Mouse (Mus musculus) testis, postnatal 10 days (tissue): ENCODE measurements around the gene Hoxa9.

Experiments used
- DNase-seq: peaks from one replicate; pipeline ENCODE4 v3.0.0; 2021; ENCODE audit warnings: low spot score

Gene Hoxa9

GRCm38 (mm10) chr6:52216691-52217458 is 14.0 kb downstream of the Hoxa9 start:
- DNase-seq, result no peak

GRCm38 (mm10) chr6:52215771-52216535 is 14.9 kb downstream of the Hoxa9 start:
- no peak for DNase-seq

GRCm38 (mm10) chr6:52215070-52215469 is 15.8 kb downstream of the Hoxa9 start:
- no peak for DNase-seq

DNA sequence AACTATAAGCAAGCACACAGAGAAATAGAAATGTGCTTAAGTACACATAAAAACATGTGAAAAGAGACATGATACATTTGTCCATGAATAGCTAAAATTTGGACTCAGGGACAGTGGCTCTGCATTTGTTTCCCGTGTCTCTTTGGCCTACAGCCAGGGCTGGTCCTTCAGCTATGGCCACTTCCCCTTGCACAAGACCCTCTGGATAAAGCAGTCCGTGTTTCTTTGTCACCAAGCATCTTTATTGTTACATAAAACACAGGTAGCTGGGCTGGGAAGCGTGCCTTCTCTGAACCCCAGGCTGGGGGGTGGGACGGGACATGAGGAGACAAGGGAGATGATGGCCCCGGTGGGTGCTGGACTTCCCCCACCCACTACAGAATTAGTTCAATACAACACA is 16.6 kb downstream of the Hoxa9 start:
- no peak for DNase-seq

DNA sequence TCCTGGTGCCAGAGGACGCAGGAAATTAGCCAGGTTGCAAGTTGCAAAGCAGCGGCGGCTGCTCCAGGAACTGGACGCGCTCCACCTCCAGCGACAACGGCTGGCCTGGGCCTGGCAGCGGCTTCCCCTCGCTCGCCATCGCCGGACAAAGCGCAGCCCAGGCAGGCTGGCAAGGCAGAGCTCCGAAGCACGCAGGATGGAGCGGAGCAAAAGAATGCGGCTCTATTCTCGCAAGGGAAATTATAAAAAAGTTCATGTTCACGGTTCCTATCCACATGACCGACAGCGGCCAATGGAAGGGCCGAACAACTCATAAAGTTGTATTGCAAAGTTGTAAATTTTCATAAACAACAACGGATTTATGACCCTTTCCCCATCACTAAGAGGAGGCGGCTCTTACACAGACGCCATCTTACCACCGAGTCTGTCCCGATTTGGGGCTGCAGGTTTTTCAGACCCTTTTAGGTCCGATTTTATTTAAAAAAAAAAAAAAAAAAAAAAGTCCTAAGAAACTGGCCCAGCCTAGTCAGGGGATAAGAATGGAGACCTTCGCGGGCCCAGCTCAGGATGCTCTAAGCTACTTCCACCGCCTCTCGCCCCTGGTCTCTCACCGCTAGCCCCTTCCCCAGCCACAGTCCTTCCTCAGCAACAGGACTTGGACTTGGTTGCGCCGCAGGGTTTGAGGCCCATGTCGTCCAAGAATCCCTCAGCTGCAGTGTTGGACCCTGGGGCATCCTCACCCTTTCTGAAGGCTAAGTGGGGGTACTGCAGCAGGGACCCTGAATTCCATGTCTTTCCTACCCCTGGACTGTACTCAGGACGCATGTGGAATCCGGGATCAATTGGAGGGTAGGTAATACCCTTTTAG is 17.5 kb downstream of the Hoxa9 start, which contains the start of the genes Hoxa3 and Gm28308:
Hoxa3 (minus strand) TSS at position 218 of the 868 bp plus-strand sequence.
Gm28308 (minus strand) TSS at position 221 of the 868 bp plus-strand sequence.
- DNase-seq, result no peak

DNA sequence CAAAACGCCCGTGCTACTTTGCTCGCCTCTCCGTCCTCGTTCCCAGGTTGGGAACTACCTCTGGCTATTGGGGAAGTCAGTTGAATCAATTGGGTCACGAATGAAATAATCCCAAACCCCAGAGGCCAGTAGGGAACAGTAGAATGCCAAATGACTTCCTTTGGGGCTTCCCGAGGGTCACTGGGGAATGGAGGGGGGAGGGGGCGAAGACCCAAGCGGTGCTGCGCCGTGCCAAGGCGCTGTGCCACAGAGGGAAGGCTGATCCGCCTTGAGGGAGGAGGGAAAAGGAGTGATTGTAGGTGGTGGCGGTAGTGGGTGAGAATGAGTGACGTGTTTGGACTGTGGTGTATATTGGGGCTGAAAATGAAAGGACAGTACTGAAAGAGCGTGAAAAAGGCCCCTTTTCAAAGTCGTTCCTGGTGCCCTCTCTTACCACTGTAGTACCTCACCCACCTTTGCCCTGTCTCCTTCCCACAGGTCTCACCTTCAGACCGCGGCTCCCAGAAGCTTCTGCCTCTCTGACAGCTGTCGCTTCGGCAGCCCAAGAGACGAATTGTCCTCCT is 18.3 kb downstream of the Hoxa9 start:
- DNase-seq, result no peak

- no peak for DNase-seq
Measured at GRCm38 (mm10) chr6:52211961-52212360, 18.9 kb downstream of the Hoxa9 start.

DNA sequence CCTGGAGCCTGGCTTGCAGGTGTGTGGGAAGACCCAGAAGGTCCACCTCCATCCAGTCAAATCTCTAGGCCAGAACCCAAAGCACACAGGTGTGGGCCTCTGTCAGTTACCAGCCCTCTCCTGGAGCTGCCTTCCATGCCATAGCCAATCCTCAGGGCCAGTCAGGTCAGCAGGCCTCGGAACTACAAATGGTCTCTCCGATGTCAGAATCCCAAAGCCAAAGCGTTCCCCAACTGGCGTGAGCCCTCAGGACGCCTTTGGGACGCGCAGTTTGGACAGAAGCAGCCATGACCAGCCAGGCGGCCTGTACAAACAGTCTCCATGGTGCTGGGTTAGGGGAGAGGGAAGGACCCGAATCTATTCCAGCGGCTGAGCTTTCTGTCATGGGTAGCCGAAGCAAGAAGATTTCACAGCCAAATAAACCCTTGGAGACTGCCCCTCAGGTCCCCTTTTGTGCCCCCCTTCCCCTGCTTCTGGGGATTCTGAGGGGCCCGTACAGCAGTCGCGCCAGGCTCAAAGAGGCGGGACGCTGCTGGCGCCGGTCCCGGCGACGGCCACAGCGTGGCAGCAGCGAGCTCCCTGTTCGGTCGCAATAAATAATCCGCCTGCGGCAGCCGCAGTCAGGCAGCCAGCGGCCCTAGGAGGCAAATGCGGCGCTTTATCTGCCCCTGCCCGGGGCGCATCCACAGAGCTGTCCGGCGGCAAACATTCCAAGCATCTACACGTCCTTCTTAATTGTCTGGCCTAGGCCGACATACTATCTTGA is 19.5 kb downstream of the Hoxa9 start:
- peak; percentile 85 for DNase-seq

DNA sequence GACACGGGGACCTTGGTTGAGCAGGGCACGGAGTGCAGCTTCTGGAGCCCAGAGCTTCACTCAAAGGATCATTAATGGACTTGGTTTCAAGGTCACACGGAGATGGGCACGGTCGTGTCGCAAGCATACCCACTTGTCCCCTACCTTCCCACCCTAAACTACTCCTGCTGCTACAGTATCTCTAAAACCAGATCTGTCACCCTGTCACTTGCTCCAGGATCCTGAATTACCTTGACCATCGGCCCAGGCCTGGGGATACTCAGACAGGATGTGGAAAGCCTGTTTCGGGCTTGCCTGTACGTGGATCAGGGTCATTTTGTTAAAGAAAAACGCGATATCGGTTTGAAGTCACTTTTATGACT is 21.2 kb downstream of the Hoxa9 start:
- DNase-seq, result peak; percentile 26

DNA sequence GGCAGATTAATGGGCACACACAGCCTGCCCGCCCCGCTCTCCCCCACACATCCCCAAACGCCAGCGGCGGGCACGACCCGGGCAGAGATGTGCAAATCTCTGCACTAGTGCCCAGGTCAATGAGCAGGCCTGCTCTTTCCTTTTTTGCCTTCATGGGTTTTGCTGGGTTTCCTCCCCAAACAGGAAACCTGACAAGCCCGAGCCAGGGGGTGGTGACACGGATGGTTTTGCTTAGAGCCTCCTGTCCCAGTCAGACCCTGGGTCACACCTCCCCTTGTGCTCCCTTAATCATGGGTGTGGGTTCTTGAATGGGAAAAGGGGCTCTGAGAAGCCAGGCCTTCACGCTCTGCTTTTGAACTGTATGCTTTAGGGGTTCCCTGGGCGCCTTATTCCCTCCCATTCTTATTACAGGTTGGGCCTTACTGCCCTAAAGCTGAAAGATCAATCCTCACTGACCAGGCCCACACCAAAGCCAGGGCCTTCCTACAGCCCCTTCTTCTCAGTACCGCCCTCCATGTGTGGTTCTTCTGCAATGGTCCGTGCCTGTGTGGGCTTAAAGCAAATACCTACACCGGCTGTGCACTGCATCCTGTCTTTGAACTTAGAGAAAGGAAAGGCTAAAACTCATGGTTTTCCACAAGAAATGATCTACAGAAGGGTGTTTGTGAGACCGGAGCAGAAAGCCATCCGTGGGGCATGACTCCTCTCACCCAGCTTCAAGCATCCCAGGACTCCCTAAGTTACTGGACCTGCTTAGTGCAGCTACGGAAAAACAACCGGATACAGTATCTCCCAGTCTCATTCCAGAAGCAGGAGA is 21.8 kb downstream of the Hoxa9 start:
- peak; percentile 31 for DNase-seq

DNA sequence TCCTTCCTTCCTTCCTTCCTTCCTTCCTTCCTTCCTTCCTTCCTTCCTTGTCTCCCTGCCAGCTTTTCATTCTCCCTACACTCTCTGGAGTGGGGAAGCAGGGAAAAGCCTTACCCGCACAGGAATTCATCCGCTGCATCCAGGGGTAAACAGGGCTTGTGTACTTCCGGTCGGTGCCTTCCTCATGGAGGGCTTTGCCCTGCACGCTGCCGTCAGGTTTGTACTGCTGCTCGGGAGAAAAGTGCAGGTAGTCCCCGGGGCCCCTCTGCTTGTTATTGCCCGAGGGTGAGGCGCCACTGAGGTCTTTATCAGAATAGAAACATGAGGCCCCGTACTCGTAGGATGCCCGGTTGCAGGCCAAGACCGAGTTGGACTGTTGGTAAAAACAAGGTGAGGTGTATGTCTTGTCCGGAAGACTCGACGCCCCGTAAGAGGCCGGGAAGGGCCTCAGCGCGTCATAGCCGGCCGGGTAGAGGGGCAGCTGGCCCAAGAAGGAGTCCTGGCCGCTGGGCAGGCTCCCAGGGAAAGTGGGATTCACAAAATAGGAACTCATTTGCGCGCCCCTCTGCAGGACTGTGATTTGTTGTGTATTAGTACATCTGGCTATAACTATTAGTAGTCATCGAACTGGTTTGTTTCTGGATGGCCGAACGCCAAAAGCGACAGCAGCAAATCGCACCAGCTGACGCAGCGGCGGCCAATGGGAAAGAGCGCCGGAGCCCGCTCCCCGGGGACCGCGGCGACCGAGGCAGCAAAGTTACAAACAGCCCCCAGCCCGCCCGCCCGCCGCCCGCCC is 22.6 kb downstream of the Hoxa9 start, which contains the start of gene Hoxa6:
Hoxa6 (minus strand) TSS at position 651 of the 796 bp plus-strand sequence.
- DNase-seq, result peak; percentile 61

- DNase-seq, result peak; percentile 23
Measured at GRCm38 (mm10) chr6:52207684-52207976, 23.3 kb downstream of the Hoxa9 start.

GRCm38 (mm10) chr6:52206882-52207683 is 23.8 kb downstream of the Hoxa9 start:
- DNase-seq, result peak; percentile 12

- DNase-seq, result no peak
Measured at GRCm38 (mm10) chr6:52205638-52206621, 25.0 kb downstream of the Hoxa9 start.

DNA sequence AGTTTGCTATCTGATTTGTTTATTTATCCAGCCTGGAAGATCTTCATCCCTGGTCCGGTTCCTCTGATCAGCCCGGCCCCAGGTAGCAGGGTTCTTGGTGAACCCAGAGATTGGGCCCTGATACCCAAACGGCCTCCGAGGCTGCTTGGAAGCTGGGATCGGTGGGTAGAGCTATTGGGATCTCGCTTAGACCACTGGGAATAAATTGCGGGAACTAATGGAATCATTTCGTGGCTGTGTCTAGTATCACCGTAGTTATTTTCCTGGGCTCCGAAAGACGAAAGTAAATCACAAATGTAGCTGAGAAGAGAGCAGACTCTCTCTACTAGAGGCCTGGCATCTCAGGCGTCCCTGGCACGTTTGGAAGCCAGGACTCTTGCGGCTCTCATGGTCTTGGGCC is 25.7 kb downstream of the Hoxa9 start:
- DNase-seq, result no peak

- peak; percentile 89 for DNase-seq
Measured at GRCm38 (mm10) chr6:52204050-52204752, 26.7 kb downstream of the Hoxa9 start, which contains the start of gene Hoxa5. Gene Hoxa5, minus strand, starts transcription at chr6:52204587.
